Mouse (Mus musculus) MN1 (cell line): ENCODE results near the gene Fhdc1.

Experiments
- DNase-seq: peaks from one replicate; pipeline ENCODE4 v3.0.0-alpha.2; 2016; ENCODE audit warnings: low spot score

Fhdc1 gene

DNA sequence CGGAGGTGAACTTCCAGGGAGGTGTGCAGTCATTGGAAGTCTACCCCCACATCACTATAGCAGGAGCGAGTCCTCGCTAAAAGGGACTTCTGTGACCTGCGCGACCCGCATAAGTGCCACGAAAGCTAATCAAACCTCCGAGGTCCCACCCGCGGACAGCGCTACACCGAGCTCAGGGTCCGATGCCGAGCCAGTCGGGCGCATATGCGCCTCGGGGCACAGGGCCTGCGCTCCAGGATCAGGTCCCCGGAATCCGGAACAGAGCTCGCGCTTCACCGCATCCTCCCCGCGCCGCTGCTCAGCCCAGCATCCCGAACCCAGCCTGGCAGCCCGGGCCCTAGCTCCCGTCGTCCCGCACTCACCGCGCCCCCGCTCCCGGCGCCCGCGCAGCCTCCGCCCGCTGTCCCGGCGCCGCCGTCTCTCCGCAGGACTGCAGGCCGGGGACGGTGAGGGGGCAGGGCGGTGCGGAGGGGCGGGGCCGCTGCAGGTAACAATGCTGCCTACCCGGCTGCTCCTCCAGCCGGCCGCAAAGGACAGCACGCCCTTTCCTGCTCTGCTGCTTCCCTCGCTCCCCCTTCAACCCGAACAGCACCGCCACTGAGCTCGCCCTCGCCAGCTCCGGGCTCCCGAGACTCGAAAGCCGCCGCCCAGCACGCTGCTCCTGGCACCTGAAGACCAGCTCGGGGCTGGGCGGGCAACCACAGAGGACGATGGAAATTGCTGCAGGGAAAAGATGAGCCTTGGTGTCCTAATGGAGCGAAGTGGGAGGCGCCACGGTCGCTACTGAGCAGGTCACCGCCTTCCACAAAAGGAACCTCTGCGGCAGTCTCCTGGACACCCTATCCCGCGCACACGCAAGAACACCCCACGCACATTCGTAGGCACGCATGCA, at the start of gene Fhdc1:
Gene Fhdc1, minus strand, starts transcription at position 424 of the 892 bp plus-strand sequence.
- peak; percentile 55 for DNase-seq

DNA sequence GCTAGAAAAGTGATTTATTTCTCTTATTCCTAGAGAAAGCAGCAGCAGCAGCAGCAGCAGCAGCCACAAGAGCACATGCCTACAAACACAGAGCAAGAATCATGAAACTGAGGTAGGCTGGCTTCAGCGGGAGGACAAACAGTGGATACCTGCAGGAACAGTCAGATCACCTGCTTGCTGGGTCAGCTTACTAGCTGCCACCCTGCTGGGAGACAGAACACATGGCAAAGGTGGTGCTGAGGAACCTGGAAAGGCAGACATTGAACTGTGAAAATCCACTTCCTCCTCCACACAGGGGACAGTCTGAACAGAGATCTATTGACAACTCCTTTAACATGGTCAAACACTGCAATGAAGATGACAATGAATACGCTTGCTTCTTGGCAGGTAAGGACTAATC, 48.8 kb upstream of the Fhdc1 start:
- no peak for DNase-seq

DNA sequence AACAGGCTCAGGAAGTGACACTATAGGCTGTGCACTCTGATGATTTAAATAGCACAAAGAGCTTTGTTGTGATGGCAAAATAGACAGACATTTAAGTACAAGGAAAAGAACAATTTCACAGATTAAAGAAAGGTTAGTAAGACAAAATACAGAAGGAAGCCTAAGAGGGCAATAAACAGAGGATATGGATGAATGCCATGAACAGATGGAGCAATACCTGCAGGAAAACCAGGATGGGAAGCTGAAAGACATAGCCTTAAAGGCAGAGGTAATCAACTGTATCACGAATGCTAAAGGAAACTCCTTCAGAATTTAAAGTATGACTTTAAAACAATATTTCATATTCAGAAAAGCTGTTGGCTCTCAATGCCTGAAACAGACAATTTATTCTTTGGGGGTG, 44.7 kb upstream of the Fhdc1 start:
- DNase-seq: no peak

DNA sequence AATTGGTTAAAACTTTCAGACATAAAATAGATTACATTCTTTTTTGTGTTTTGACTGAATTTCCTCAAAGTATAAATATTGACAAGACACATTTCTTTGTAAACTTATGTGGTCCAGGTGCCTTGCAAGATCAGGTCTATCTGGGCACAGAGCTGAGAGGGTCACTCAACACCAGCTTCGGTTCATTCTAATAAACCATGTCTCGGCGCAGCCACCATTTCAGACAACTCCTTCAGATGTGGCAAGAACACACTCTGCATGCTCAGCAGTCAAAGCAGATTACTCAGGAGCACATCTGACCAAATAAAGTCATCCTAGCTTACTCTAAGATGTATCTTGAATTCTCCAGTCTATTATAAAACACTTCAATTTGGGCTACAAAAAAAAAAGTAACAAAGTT, 35.9 kb upstream of the Fhdc1 start:
- DNase-seq: no peak

DNA sequence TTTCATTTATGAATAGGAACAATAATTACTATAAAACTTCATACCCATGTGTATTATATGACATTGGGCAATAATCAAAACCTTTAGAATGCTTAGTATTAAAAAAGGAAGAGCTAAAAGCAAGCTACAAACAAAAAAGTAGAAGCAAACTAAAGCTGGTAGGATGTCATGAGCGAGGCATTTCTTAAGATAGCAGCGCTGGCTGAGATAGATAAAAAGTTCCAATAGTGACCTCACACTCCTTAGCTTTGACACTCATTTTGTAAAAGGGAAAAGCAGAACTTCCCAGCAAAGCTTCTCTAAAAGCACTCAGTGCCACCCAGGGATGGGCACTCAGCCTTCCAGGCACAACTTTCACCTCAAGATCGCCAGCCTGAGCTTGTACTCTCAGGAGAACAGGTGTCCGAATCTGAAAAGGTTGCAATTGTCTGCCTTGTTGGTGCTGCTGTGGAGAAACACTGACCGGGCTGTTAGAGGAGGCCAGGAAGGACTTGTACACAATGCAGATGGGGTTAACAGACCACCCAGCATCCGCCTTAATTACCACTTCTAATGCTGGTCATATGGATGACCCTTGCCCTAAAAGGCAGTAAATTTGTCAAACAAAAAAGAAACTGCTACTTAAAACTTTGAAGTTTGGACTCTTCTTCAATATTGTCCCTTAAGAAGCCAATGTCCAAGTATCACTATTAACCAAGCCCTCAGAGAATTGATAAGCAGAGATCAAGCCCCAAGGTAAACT, 32.7 kb upstream of the Fhdc1 start:
- DNase-seq: no peak

DNA sequence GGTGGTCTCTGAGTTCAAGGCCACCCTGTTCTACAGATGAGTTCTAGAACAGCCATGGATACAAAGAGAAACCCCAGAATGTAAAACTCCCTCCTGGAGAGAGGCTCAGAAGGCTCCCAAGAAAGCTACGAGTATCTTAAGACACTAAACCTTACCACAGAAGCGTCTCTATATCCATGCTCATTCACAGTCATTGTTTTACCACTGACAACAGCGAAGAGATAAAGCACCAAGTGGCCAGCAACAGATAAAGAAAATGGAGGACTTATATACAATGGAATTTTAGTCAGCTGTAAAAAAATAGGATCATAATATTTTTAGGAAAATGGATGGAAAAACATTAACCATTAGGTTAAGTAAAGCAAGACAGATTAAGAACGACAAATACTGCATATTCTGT, 25.0 kb upstream of the Fhdc1 start:
- no peak for DNase-seq

DNA sequence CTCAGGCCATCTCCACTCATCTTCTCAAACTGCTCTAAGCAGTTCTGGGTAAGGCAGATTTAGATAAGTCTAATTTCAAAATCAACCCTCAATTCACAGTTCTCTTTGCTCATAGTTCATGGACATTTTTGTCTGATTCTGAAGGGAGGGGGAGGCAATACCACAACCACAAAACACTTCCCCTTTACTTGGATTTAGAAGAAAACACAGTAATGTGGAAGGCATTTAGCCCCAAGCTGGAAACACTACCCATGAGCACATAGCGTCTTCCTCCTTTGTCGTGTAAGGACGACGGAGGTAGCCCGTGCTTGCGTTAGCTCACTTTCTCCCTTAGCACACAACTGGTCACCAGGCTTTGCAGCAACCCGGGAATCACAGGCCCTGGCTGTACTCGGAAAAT, 24.1 kb upstream of the Fhdc1 start:
- DNase-seq: no peak

DNA sequence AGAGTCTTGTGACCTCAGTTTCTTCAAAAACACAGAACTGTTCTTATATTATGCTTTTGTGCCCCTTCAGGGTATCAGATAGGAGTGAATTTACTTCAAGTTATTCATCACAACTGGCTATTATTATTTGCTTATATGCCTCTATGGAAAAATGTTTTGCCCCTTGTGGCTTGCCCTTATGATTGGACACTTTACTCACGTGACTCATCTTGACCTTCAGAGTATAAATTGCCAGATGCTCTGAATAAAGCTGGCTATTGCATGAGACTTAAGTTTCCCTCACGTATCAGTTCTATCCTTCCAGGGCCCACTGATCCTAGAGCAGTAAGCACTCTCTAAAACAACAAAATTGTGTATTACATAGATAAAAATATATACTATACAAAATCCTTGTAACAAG, 21.9 kb upstream of the Fhdc1 start:
- DNase-seq: no peak

DNA sequence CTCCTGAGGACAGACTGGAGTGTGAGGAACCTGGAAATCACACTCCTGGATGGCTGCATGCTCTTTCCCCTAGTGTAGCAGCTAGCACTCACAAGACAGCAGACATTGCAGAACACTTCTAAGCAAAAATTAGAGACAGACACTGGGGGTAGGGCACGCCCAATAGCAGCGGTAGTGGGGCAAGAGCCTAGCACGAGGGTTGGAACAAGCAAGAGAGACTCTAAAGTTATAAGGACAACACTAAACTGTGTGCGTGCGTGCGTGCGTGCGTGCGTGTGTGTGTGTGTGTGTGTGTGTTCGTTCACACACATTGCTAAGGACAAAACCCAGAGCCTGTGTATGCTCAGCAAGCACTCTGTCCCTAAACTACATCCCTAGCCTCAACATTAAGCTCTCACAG, 20.3 kb upstream of the Fhdc1 start:
- DNase-seq: no peak

DNA sequence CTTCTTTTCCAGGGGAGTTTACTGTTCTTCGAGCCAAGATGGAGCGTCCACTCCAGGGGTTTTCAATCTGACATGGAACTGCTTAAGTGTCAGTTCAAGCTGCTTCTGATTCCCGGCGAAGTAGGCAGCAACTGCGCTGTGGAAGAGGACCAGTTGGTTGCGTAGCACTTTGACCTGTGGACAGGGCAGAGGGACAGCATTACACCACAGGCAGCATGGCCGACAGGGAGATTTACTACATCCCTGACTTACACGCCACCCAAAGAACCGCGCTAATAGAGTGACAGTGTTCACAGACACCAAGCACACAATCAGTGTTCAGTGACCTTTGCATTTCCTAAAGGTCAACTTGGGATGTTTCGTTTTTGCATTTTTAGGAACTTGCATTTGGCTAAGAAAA, 17.5 kb upstream of the Fhdc1 start:
- DNase-seq: no peak

DNA sequence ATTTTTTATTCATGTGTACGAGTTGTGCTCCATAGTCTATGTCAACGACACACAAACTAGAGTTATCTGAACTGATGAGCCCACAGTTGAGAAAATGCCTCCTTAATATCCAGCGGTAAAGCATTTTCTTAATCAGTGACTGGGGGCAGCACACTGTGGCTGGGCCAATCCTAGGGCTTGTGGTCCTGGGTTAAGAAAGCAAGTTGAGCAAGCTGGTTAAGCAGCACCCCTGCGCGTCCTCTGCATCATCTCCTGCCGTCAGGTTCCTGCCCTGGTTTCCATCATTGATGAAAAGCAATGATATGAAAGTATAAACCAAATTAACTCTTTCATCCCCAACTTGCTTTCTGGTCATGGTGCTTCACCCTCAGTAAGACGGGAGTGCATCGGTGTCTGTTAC, 12.4 kb upstream of the Fhdc1 start:
- no peak for DNase-seq

DNA sequence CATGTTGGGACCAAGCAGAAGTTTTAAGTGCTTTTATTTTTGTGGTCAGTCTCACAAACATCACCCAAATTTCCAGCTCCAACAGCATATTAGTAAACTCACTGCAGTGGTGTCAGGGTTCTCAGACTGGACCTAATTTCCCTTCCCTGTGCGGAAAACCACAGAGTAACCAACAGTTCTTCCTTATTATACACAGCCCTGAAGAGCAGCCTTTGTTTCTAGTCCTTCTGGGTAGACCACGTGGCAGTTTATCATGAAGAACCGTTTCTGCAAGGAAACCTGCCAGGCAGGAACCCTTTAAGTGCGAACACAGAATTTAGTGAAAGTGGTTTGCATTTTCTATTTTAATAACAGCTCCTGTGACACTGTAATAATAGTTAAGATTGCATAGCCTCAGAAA, 11.9 kb upstream of the Fhdc1 start:
- no peak for DNase-seq

DNA sequence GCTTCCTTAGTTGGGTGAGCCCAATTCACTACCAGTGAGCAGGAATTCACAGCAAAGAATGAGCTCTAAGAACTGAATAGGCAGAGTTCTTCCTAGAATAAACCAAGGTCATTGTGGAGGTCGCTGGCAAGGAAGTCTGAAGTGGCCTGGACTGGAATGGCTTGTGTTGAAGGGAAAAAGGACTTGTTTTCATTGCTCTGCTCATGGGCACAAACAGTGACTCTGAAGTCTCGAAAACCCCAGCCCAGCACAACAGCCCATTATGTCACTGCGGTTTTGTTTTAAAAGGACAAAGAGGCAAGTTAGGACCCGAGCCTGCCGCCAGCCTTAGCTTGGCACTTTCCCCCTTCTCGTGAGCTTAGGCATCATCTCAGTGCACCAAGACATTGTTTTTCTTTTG, 8.5 kb upstream of the Fhdc1 start:
- DNase-seq: no peak

DNA sequence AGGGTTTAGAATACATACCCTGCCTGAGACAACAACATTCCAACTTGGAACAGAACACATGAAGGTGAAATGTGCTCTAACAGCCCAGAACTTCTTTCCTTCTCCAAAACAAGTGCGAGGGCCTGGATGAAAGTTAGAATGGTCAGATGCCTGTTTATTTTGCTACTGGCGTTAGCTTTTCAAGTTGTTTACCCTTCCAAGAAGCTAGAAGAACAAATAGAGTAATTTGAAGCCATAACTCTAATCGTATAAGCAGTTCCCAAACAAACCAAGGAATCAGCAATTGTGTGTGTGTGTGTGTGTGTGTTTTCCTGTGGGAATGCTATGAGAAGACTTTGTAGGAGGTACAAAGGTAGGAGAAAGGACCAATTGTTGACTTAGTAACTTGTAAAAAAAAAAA, 4.7 kb upstream of the Fhdc1 start:
- DNase-seq: no peak

DNA sequence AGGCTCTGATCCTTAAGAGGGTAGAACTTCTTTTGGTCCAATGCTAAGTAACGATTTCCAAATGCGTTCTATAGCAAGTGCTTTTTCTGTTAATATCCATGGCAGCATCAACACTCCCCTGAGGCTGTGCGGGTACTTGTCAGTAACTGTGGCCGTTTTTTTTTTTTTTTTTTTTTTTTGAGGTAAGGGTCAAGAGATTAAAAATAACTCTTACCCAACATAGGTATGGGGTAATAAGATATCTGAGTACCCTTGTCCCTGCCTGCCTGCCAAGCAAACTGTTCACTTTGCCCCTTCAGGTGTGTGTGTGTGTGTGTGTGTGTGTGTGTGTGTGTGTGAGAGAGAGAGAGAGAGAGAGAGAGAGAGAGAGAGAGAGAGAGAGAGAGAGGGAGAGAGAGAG, 4.1 kb upstream of the Fhdc1 start:
- no peak for DNase-seq

DNA sequence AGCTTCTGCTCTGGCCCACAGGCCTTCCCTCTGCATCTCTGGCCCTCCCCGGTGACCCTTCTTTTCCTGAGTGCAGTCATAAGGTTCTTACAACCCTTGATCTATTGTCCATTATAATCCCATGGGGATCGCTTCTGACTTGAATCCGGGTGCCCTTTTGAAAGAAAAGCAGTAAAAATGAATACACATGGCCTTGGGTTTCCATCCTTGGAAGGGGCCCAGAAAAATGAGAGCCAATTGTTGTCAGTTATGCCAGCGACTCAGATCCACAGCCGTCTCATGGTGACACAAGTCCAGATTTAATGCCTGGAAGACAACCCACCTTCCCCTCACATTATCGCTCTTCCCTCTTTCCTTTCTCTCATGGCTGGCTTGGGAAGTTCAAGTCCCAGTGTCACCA, 1.9 kb upstream of the Fhdc1 start:
- no peak for DNase-seq

DNA sequence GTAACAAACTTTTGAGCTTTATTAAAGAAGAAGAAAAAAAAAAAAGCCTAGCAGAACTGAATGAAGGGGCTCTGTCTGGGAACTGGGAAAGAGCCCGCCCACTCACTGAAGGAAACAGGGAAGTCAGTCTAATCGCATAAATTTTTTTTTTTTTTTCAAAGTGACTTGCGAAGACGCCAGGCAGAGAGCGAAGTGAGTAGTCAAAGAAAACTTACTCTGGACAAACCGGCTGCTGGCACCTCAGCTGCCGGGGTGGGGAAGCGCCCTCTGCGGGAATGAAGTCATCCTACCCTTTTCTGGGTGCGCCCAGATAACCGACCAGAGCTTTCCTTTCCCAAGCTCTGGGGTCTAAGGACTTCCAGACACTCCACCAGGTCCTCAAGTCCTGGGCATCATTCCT, 875 bp upstream of the Fhdc1 start:
- DNase-seq: no peak

DNA sequence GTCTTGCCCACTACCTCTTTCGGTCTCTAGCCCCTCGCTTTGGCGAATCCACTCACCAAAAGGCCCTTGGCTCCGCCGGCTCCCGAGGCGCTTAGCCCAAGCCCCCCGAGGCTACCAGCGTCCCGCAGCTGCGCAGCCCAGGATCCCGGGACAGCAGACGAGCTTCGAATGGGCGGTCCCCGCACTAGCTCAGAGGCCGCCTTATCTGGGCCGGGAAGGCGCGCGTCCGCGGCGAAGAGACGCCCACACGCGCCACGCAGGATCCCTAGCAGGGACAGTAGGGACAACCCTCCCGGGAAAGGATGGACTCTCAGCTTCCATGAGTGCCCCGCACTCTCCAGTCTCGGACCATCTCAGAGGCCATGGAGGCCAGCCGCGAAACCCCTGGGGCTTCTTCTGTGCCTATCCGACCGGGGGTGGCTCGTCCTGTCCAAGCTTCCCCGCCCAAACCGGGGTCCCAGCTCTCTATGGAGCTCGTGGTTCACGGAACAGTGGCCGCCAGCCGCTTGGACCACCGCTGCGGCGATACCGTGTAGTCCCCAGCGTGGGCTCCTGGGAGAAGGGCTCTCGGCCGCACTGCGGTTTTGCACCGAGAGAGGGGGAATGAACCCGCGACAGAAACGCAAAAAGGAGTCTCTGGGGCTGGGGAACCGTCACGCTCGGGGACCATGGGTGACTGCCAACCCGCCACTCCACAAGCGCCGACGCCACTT, 780 bp downstream of the Fhdc1 start:
- DNase-seq: peak; percentile 56

DNA sequence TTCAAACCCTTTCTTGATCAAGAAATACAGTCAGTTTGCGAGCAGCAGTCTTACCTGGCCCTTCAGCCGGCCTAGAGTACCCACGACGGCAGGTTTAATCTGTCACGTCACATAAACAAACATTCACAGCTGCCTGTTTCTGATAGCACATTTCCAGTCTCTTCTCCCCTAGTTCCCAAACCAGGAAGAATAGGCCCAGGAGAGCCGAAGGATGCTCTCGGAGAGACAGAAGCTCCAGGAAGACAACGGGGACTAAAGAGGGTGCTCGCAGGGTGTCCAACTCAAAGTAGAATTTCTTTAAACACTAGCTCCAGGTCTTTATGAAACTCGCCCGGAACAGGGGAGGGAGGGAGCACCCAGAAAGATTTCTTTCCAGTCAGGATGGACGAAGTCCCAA, 1.3 kb downstream of the Fhdc1 start:
- DNase-seq: no peak

DNA sequence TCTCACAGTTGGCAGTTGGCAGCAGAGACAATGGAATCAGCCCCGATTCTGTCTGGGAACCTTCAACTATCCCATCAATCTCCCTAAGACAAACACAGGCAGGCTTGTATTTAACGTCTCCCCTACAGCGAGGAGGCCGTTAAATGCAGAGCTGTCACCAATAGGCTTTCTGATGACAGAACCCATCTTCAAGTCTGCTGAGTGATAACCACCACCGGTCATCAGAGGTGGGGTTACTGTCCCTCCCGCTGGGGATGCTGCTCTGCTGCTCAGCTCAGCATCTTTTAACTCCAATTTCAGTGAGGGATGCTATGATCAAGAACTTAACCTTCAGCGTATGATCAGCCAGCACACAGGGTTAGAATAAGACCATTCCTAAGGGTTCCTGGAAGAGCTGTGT, 2.0 kb downstream of the Fhdc1 start:
- no peak for DNase-seq

DNA sequence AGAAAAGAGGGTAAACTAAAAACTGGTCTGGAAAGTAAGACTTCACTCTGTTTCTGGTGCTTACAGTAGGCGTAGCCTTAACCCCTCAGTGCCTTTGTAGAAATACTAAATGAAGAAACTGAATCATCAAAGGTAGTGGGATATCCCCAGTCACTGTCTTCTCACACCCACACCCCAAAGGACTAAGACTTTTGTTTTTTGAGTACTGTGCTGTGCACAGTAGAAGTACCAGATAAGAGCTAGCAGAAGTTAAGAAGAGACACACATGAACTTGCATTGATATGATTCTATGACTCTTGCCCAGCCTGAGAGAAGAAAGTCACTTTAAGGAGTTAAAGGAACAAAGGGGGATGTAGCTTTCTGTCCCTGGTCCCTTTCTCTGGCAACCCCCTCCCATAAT, 2.7 kb downstream of the Fhdc1 start:
- no peak for DNase-seq

DNA sequence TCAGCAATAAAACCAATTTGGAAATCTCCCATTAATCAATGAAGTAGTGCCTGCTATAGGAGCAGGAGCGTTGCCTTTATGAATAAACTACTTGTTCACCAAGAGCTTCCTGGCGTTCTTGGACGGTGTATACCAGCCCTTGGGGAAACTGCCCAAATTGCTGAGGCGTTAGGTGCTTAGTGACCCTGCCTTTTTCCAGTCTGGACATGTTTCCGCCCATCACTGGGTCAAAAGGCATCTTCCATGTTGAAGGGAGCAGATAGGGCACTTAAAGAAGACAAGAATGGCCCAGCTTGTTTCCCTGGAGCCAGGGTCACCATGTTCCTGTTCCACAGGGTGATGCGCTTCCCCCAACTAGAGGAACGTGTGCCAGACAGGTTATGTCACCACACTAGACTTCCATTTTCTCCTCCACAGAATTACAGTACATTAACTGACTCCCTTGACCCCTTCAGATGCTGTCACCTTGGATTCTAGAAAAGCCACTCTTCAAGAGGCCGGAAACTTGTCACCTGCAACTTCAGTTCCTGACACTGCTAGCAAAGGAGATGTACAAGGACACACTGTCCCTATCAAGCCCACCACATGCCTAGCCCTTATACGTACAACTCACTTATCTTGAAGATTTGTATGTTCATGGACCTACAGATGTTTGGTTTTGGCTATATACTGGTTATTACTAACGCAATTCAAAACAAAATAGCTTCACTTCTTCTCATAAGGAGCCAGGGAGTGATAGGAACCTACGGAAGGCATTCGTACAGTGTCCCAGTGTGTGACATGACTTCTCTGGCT, 5.1 kb downstream of the Fhdc1 start:
- DNase-seq: no peak
